Mouse (Mus musculus) adrenal gland, adult 8-10 months (tissue): ENCODE measurements around the gene Ccr3. TPM values are rescaled to one million over a fixed set of nuclear protein-coding genes. Genes with fewer than 3 reads are reported as not detected.
A peak's percentile ranks its signal among the peaks of the same experiment; 100 is the strongest.
"Not testable (repeated sequence)": the region's sequence is repeated elsewhere in the genome, so short reads cannot be mapped to it uniquely, and the experiment has no call there.

ENCODE experiments used
- DNase-seq: peaks from one replicate; pipeline ENCODE4 v3.0.0; 2022
- total RNA-seq, 4 experiments: library from RNA; stranded (reverse); gene quantifications; 2 replicates each; pipeline ENCODE4 v1.2.4; 2022

The Ccr3 gene
- not detected for total RNA-seq

- no peak for DNase-seq
Measured at GRCm38 (mm10) chr9:124021672-124022071, at the start of gene Ccr3. TSS of gene Ccr3 (plus strand) at chr9:124021972.

GRCm38 (mm10) chr9:123975630-123976029 lies 46.1 kb upstream of the Ccr3 start:
- no peak for DNase-seq

- DNase-seq: no peak
Measured at GRCm38 (mm10) chr9:123976876-123977663, 44.7 kb upstream of the Ccr3 start.

GRCm38 (mm10) chr9:123978308-123978707 lies 43.5 kb upstream of the Ccr3 start, which contains the start of gene Ccr1l1:
TSS of gene Ccr1l1 (minus strand) at chr9:123978408.
- DNase-seq: no peak

- not testable (repeated sequence) for DNase-seq
Measured at GRCm38 (mm10) chr9:123980858-123981475, 40.8 kb upstream of the Ccr3 start.

- DNase-seq: no peak
Measured at GRCm38 (mm10) chr9:123981909-123982308, 39.9 kb upstream of the Ccr3 start.

GRCm38 (mm10) chr9:123982720-123983119 lies 39.1 kb upstream of the Ccr3 start:
- no peak for DNase-seq

- no peak for DNase-seq
Measured at GRCm38 (mm10) chr9:123984943-123985342, 36.8 kb upstream of the Ccr3 start.

- no peak for DNase-seq
Measured at GRCm38 (mm10) chr9:123986217-123986616, 35.6 kb upstream of the Ccr3 start.

GRCm38 (mm10) chr9:123989671-123990070 lies 32.1 kb upstream of the Ccr3 start:
- no peak for DNase-seq

- DNase-seq: no peak
Measured at GRCm38 (mm10) chr9:123991312-123991906, 30.4 kb upstream of the Ccr3 start.

- no peak for DNase-seq
Measured at GRCm38 (mm10) chr9:123997719-123998118, 24.1 kb upstream of the Ccr3 start.

GRCm38 (mm10) chr9:123999784-124000183 lies 22.0 kb upstream of the Ccr3 start:
- no peak for DNase-seq

GRCm38 (mm10) chr9:124012691-124013090 lies 9.1 kb upstream of the Ccr3 start:
- DNase-seq: no peak

GRCm38 (mm10) chr9:124013270-124013669 lies 8.5 kb upstream of the Ccr3 start:
- no peak for DNase-seq

- DNase-seq: no peak
Measured at GRCm38 (mm10) chr9:124014985-124015652, 6.7 kb upstream of the Ccr3 start.

- no peak for DNase-seq
Measured at GRCm38 (mm10) chr9:124016048-124016447, 5.7 kb upstream of the Ccr3 start.

GRCm38 (mm10) chr9:124019887-124020286 lies 1.9 kb upstream of the Ccr3 start:
- DNase-seq: no peak

- no peak for DNase-seq
Measured at GRCm38 (mm10) chr9:124033345-124033744, 11.6 kb downstream of the Ccr3 start.

GRCm38 (mm10) chr9:124037707-124038106 lies 15.9 kb downstream of the Ccr3 start:
- DNase-seq: peak; percentile 53

GRCm38 (mm10) chr9:124038158-124038582 lies 16.4 kb downstream of the Ccr3 start:
- no peak for DNase-seq

GRCm38 (mm10) chr9:124038949-124039348 lies 17.2 kb downstream of the Ccr3 start:
- DNase-seq: no peak

- DNase-seq: no peak
Measured at GRCm38 (mm10) chr9:124040932-124041331, 19.2 kb downstream of the Ccr3 start.
